Mouse (Mus musculus): ENCODE results near the gene Hk1. TPM values are rescaled to one million over a fixed set of nuclear protein-coding genes. Genes with fewer than 3 reads are reported as not detected.
A peak's percentile ranks its signal among the peaks of the same experiment; 100 is the strongest.

Gene Hk1
- polyA plus RNA-seq (2012; rRNA removed), result 9.4 and 10.0 TPM in 2 replicates

GRCm38 (mm10) chr10:62379808-62380207, at the start of gene Hk1:
TSS of gene Hk1 (minus strand) at chr10:62379908.
- H3K27ac ChIP-seq (ENCODE audit: insufficient read depth, low read depth, low read length), result no peak within 1 kb of the TSS
- TF ChIP-seq POLR2A (IDR thresholded peaks at IDR 0.05; ENCODE audit: low read depth, low read length) (no peak), CTCF (IDR thresholded peaks at IDR 0.05; ENCODE audit: extremely low read depth, insufficient read length, insufficient replicate concordance, low read depth, low read length) (no peak)
- peaks cover 19% of the 10 kb centered on the region for H3K36me3 ChIP-seq (ENCODE audit: control insufficient read depth, insufficient read depth, low read length)
- H3K4me1 ChIP-seq (ENCODE audit: control insufficient read depth, insufficient read depth, insufficient read length, low read length), result no peaks in the 10 kb centered on the region
- WGBS, result 88% methylated on average over 1 of the region's 1 CpGs
- no peaks in the 10 kb centered on the region for H3K27me3 ChIP-seq (ENCODE audit: control insufficient read depth, insufficient read depth, low read length)
- no peak within 1 kb of the TSS for H3K4me3 ChIP-seq (ENCODE audit: low read depth, low read length)

- Histone ChIP-seq H3K36me3 (ENCODE audit: control insufficient read depth, insufficient read depth, low read length) (peaks cover 18% of the 10 kb centered on the region), H3K27me3 (ENCODE audit: control insufficient read depth, insufficient read depth, low read length) (no peaks in the 10 kb centered on the region), H3K4me3 (ENCODE audit: low read depth, low read length) (no peak overlapping the region), H3K4me1 (ENCODE audit: control insufficient read depth, insufficient read depth, insufficient read length, low read length) (peaks cover 15% of the 10 kb centered on the region; the same call in 1 of the 2 replicates), H3K27ac (ENCODE audit: insufficient read depth, low read depth, low read length) (peak overlapping the region; percentile 94)
- TF ChIP-seq POLR2A (IDR thresholded peaks at IDR 0.05; ENCODE audit: low read depth, low read length) (no peak; the same call in 1 of the 2 replicates), CTCF (IDR thresholded peaks at IDR 0.05; ENCODE audit: extremely low read depth, insufficient read length, insufficient replicate concordance, low read depth, low read length) (no peak)
- 29% methylated on average over 9 of the region's 9 CpGs for WGBS
Observed at GRCm38 (mm10) chr10:62425081-62425871, 45.6 kb upstream of the Hk1 start.

GRCm38 (mm10) chr10:62422255-62422654, 42.5 kb upstream of the Hk1 start, which contains the start of gene Hkdc1:
TSS of gene Hkdc1 (minus strand) at chr10:62422491.
- H3K4me3 ChIP-seq (ENCODE audit: low read depth, low read length), result peak within 1 kb of the TSS; percentile 75
- TF ChIP-seq CTCF (IDR thresholded peaks at IDR 0.05; ENCODE audit: extremely low read depth, insufficient read length, insufficient replicate concordance, low read depth, low read length) (no peak), POLR2A (IDR thresholded peaks at IDR 0.05; ENCODE audit: low read depth, low read length) (peak; percentile 99)
- peaks cover 3% of the 10 kb centered on the region for H3K36me3 ChIP-seq (ENCODE audit: control insufficient read depth, insufficient read depth, low read length)
- WGBS, result 20% methylated on average over 15 of the region's 15 CpGs
- peaks cover 28% of the 10 kb centered on the region for H3K4me1 ChIP-seq (ENCODE audit: control insufficient read depth, insufficient read depth, insufficient read length, low read length)
- H3K27ac ChIP-seq (ENCODE audit: insufficient read depth, low read depth, low read length), result peak within 1 kb of the TSS; percentile 93
- H3K27me3 ChIP-seq (ENCODE audit: control insufficient read depth, insufficient read depth, low read length), result no peaks in the 10 kb centered on the region

- Histone ChIP-seq H3K27ac (ENCODE audit: insufficient read depth, low read depth, low read length) (peak overlapping the region; percentile 93), H3K4me3 (ENCODE audit: low read depth, low read length) (peak overlapping the region; percentile 58), H3K4me1 (ENCODE audit: control insufficient read depth, insufficient read depth, insufficient read length, low read length) (peaks cover 38% of the 10 kb centered on the region), H3K27me3 (ENCODE audit: control insufficient read depth, insufficient read depth, low read length) (no peaks in the 10 kb centered on the region), H3K36me3 (ENCODE audit: control insufficient read depth, insufficient read depth, low read length) (peaks cover 9% of the 10 kb centered on the region)
- TF ChIP-seq CTCF (IDR thresholded peaks at IDR 0.05; ENCODE audit: extremely low read depth, insufficient read length, insufficient replicate concordance, low read depth, low read length) (no peak), POLR2A (IDR thresholded peaks at IDR 0.05; ENCODE audit: low read depth, low read length) (no peak)
- WGBS, result 79% methylated on average over 3 of the region's 3 CpGs
Observed at GRCm38 (mm10) chr10:62421127-62421526, 41.4 kb upstream of the Hk1 start.

DNA sequence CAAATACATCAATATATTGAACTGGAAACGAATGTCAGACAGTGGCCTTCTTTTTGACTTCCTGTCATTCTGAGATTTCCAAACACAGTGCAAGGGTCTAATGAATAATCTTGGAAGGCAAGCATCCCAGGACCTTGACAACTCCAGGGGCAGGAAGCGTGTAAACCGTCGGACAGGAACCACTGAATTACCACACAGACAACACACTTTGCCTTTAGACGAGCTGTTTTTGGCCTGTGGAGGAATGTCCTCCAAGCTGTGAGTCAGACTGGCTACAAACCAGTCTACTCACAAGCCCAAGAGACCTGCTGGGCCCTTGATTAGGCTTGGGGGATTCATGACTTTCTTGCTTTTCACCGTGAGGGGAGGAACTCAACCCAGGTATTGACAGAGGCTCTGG, 40.7 kb upstream of the Hk1 start:
- TF ChIP-seq POLR2A (IDR thresholded peaks at IDR 0.05; ENCODE audit: low read depth, low read length) (no peak), CTCF (IDR thresholded peaks at IDR 0.05; ENCODE audit: extremely low read depth, insufficient read length, insufficient replicate concordance, low read depth, low read length) (no peak)
- H3K27ac ChIP-seq (ENCODE audit: insufficient read depth, low read depth, low read length), result peak overlapping the region; percentile 93
- peaks cover 10% of the 10 kb centered on the region for H3K36me3 ChIP-seq (ENCODE audit: control insufficient read depth, insufficient read depth, low read length)
- peaks cover 40% of the 10 kb centered on the region for H3K4me1 ChIP-seq (ENCODE audit: control insufficient read depth, insufficient read depth, insufficient read length, low read length)
- H3K27me3 ChIP-seq (ENCODE audit: control insufficient read depth, insufficient read depth, low read length), result no peaks in the 10 kb centered on the region
- WGBS, result 38% methylated on average over 6 of the region's 6 CpGs
- peak overlapping the region; percentile 58 for H3K4me3 ChIP-seq (ENCODE audit: low read depth, low read length)

- Histone ChIP-seq H3K4me3 (ENCODE audit: low read depth, low read length) (peak overlapping the region; percentile 28), H3K4me1 (ENCODE audit: control insufficient read depth, insufficient read depth, insufficient read length, low read length) (peaks cover 42% of the 10 kb centered on the region), H3K36me3 (ENCODE audit: control insufficient read depth, insufficient read depth, low read length) (peaks cover 19% of the 10 kb centered on the region), H3K27ac (ENCODE audit: insufficient read depth, low read depth, low read length) (peak overlapping the region; percentile 93), H3K27me3 (ENCODE audit: control insufficient read depth, insufficient read depth, low read length) (no peaks in the 10 kb centered on the region)
- WGBS, result 32% methylated on average over 5 of the region's 5 CpGs
- no peak for TF ChIP-seq CTCF (IDR thresholded peaks at IDR 0.05; ENCODE audit: extremely low read depth, insufficient read length, insufficient replicate concordance, low read depth, low read length)
- TF ChIP-seq POLR2A (IDR thresholded peaks at IDR 0.05; ENCODE audit: low read depth, low read length), result no peak
Observed at GRCm38 (mm10) chr10:62419422-62419821, 39.7 kb upstream of the Hk1 start.

- peak overlapping the region; percentile 91 for H3K27ac ChIP-seq (ENCODE audit: insufficient read depth, low read depth, low read length)
- H3K4me3 ChIP-seq (ENCODE audit: low read depth, low read length), result peak overlapping the region; percentile 36
- whole genome bisulfite sequencing, result 61% methylated on average over 7 of the region's 7 CpGs
- H3K36me3 ChIP-seq (ENCODE audit: control insufficient read depth, insufficient read depth, low read length), result peaks cover 21% of the 10 kb centered on the region
- peaks cover 43% of the 10 kb centered on the region for H3K4me1 ChIP-seq (ENCODE audit: control insufficient read depth, insufficient read depth, insufficient read length, low read length)
- no peaks in the 10 kb centered on the region for H3K27me3 ChIP-seq (ENCODE audit: control insufficient read depth, insufficient read depth, low read length)
- TF ChIP-seq CTCF (IDR thresholded peaks at IDR 0.05; ENCODE audit: extremely low read depth, insufficient read length, insufficient replicate concordance, low read depth, low read length), result no peak
- TF ChIP-seq POLR2A (IDR thresholded peaks at IDR 0.05; ENCODE audit: low read depth, low read length), result no peak
Observed at GRCm38 (mm10) chr10:62418831-62419356, 39.2 kb upstream of the Hk1 start.

All from small intestine, adult 2 months (tissue).